Mouse (Mus musculus) inflammation-experienced regulatory T-cells, adult 6 months (primary cell): ENCODE measurements around the gene Hcfc2. TPM values are rescaled to one million over a fixed set of nuclear protein-coding genes. Genes with fewer than 3 reads are reported as not detected.

Source experiments
- ATAC-seq: one replicate; pipeline ENCODE4 v1.8.0; 2017
- polyA plus RNA-seq, 3 experiments: library from polyadenylated mRNA; unstranded; fragments of 100-300 nt; shearing (Covaris generic); gene quantifications; one replicate each; pipeline ENCODE4 v1.2.1; 2017

Gene Hcfc2
- polyA plus RNA-seq, 3 experiments from 2014 or later, result 27.9 to 33.4 (median 28.7) TPM

- ATAC-seq, result no peak
Measured at GRCm38 (mm10) chr10:82777075-82777474, 81.1 kb downstream of the Hcfc2 start.

GRCm38 (mm10) chr10:82777886-82778285 is 81.9 kb downstream of the Hcfc2 start:
- no peak for ATAC-seq

- ATAC-seq, result peak; percentile 53
Measured at GRCm38 (mm10) chr10:82778791-82779549, 83.0 kb downstream of the Hcfc2 start.

GRCm38 (mm10) chr10:82779831-82780230 is 83.9 kb downstream of the Hcfc2 start:
- ATAC-seq, result no peak

- ATAC-seq, result peak; percentile 84
Measured at GRCm38 (mm10) chr10:82780322-82780721, 84.4 kb downstream of the Hcfc2 start.

GRCm38 (mm10) chr10:82780816-82781215 is 84.9 kb downstream of the Hcfc2 start:
- peak; percentile 44 for ATAC-seq

GRCm38 (mm10) chr10:82782472-82782871 is 86.5 kb downstream of the Hcfc2 start:
- ATAC-seq, result no peak

GRCm38 (mm10) chr10:82789181-82789580 is 93.2 kb downstream of the Hcfc2 start:
- ATAC-seq, result peak; percentile 61

GRCm38 (mm10) chr10:82790504-82790903 is 94.5 kb downstream of the Hcfc2 start:
- no peak for ATAC-seq

GRCm38 (mm10) chr10:82791713-82792112 is 95.8 kb downstream of the Hcfc2 start:
- no peak for ATAC-seq

Other genes starting within 250 kb of the Hcfc2 start
- gene Gm1553, start 203.5 kb upstream of the Hcfc2 start, polyA plus RNA-seq, result not detected
- 10 to 100 TPM; 17.8 to 25.4 (median 23.0) TPM for gene 1190007I07Rik, start 72.9 kb upstream of the Hcfc2 start, polyA plus RNA-seq
- 10 to 100 TPM; 16.5 to 46.4 (median 17.9) TPM for gene Tdg, start 66.3 kb upstream of the Hcfc2 start, polyA plus RNA-seq
- under 1 TPM in 2 of 3 experiments, not detected in 1; 0.48 to 0.71 TPM for gene Glt8d2, start 5.5 kb upstream of the Hcfc2 start, polyA plus RNA-seq
- gene Nfyb, start 68.0 kb downstream of the Hcfc2 start, polyA plus RNA-seq, result 100 to 1,000 TPM in 1 of 3 experiments, 10 to 100 TPM in 2; 73.0 to 117 (median 87.5) TPM
- 10 to 100 TPM; 17.4 to 35.2 (median 18.9) TPM for gene Txnrd1, start 137.8 kb downstream of the Hcfc2 start, polyA plus RNA-seq
- gene Eid3, start 170.5 kb downstream of the Hcfc2 start, polyA plus RNA-seq, result under 1 TPM; 0.35 to 0.91 (median 0.64) TPM